Mouse (Mus musculus): ENCODE data around the gene Cd163l1. TPM values are rescaled to one million over a fixed set of nuclear protein-coding genes. Genes with fewer than 3 reads are reported as not detected.

Gene Cd163l1
- polyA plus RNA-seq (2015; fragmentation: Nextera tagmentation; extraction: Ambion mirVana), result not detected in 2 replicates

GRCm38 (mm10) chr7:140217967-140218366 lies at the start of gene Cd163l1:
TSS of gene Cd163l1 (plus strand) at chr7:140218267.

GRCm38 (mm10) chr7:140172936-140173335 lies 45.1 kb upstream of the Cd163l1 start, which contains the start of gene Olfr523:
TSS of gene Olfr523 (plus strand) at chr7:140173217.

GRCm38 (mm10) chr7:140205864-140206263 lies 12.2 kb upstream of the Cd163l1 start, which contains the start of gene Olfr524:
TSS of gene Olfr524 (minus strand) at chr7:140205964.

GRCm38 (mm10) chr7:140247216-140247615 lies 29.1 kb downstream of the Cd163l1 start, which contains the start of gene 5830411N06Rik:
TSS of gene 5830411N06Rik (plus strand) at chr7:140247284.

Other genes starting within 250 kb of the Cd163l1 start
- gene 6430531B16Rik, start 239.5 kb upstream of the Cd163l1 start, polyA plus RNA-seq (2015; fragmentation: Nextera tagmentation; extraction: Ambion mirVana), result 0.22 and 0.37 TPM in 2 replicates
- gene Adam8, start 225.7 kb upstream of the Cd163l1 start, polyA plus RNA-seq (2015; fragmentation: Nextera tagmentation; extraction: Ambion mirVana), result 0.78 and 0.90 TPM in 2 replicates
- gene Zfp511, start 181.9 kb upstream of the Cd163l1 start, polyA plus RNA-seq (2015; fragmentation: Nextera tagmentation; extraction: Ambion mirVana), result 18.3 and 21.9 TPM in 2 replicates
- 23.6 and 25.0 TPM in 2 replicates for gene Tubgcp2, start 181.6 kb upstream of the Cd163l1 start, polyA plus RNA-seq (2015; fragmentation: Nextera tagmentation; extraction: Ambion mirVana)
- not detected in 2 replicates for gene Msx3, start 169.2 kb upstream of the Cd163l1 start, polyA plus RNA-seq (2015; fragmentation: Nextera tagmentation; extraction: Ambion mirVana)
- 0.28 and 0.45 TPM in 2 replicates for gene Caly, start 135.7 kb upstream of the Cd163l1 start, polyA plus RNA-seq (2015; fragmentation: Nextera tagmentation; extraction: Ambion mirVana)
- not detected in 2 replicates for gene Prap1, start 124.9 kb upstream of the Cd163l1 start, polyA plus RNA-seq (2015; fragmentation: Nextera tagmentation; extraction: Ambion mirVana)
- 42.2 and 47.7 TPM in 2 replicates for gene Fuom, start 115.8 kb upstream of the Cd163l1 start, polyA plus RNA-seq (2015; fragmentation: Nextera tagmentation; extraction: Ambion mirVana)
- gene Paox, start 102.5 kb upstream of the Cd163l1 start, polyA plus RNA-seq (2015; fragmentation: Nextera tagmentation; extraction: Ambion mirVana), result 9.7 and 19.8 TPM in 2 replicates
- 133 and 185 TPM in 2 replicates for gene Echs1, start 101.8 kb upstream of the Cd163l1 start, polyA plus RNA-seq (2015; fragmentation: Nextera tagmentation; extraction: Ambion mirVana)
- gene Mtg1, start 80.7 kb upstream of the Cd163l1 start, polyA plus RNA-seq (2015; fragmentation: Nextera tagmentation; extraction: Ambion mirVana), result 22.8 and 26.4 TPM in 2 replicates
- gene Sprn, start 63.4 kb upstream of the Cd163l1 start, polyA plus RNA-seq (2015; fragmentation: Nextera tagmentation; extraction: Ambion mirVana), result 0.12 and 0.38 TPM in 2 replicates
- gene Olfr522, start 53.5 kb upstream of the Cd163l1 start, polyA plus RNA-seq (2015; fragmentation: Nextera tagmentation; extraction: Ambion mirVana), result not detected in 2 replicates
- not detected in 2 replicates for gene Olfr523, start 45.0 kb upstream of the Cd163l1 start, polyA plus RNA-seq (2015; fragmentation: Nextera tagmentation; extraction: Ambion mirVana)
- not detected in 2 replicates for gene Olfr524, start 12.3 kb upstream of the Cd163l1 start, polyA plus RNA-seq (2015; fragmentation: Nextera tagmentation; extraction: Ambion mirVana)
- gene 5830411N06Rik, start 29.0 kb downstream of the Cd163l1 start, polyA plus RNA-seq (2015; fragmentation: Nextera tagmentation; extraction: Ambion mirVana), result not detected in 2 replicates
- not detected in 2 replicates for gene Olfr525, start 102.6 kb downstream of the Cd163l1 start, polyA plus RNA-seq (2015; fragmentation: Nextera tagmentation; extraction: Ambion mirVana)
- not detected in 2 replicates for gene Olfr527, start 115.8 kb downstream of the Cd163l1 start, polyA plus RNA-seq (2015; fragmentation: Nextera tagmentation; extraction: Ambion mirVana)
- gene Olfr60, start 143.4 kb downstream of the Cd163l1 start, polyA plus RNA-seq (2015; fragmentation: Nextera tagmentation; extraction: Ambion mirVana), result not detected in 2 replicates
- not detected in 2 replicates for gene Olfr530, start 158.1 kb downstream of the Cd163l1 start, polyA plus RNA-seq (2015; fragmentation: Nextera tagmentation; extraction: Ambion mirVana)
- gene Olfr531, start 184.7 kb downstream of the Cd163l1 start, polyA plus RNA-seq (2015; fragmentation: Nextera tagmentation; extraction: Ambion mirVana), result not detected in 2 replicates
- gene Olfr532, start 203.4 kb downstream of the Cd163l1 start, polyA plus RNA-seq (2015; fragmentation: Nextera tagmentation; extraction: Ambion mirVana), result not detected in 2 replicates
- gene Olfr533, start 245.1 kb downstream of the Cd163l1 start, polyA plus RNA-seq (2015; fragmentation: Nextera tagmentation; extraction: Ambion mirVana), result not detected in 2 replicates